Mouse (Mus musculus) erythroblast, embryonic 14.5 days (primary cell): Measurements from ENCODE around the gene Akt3.

ENCODE experiments used
- GATA1 ChIP-seq: IDR thresholded peaks from 2 replicates; pipeline ENCODE4 v1.6.1; 2012; ENCODE audit warnings: low read length, inconsistent platforms, mixed read lengths
- TAL1 ChIP-seq: IDR thresholded peaks from 3 replicates; pipeline ENCODE4 v1.6.1; 2012; ENCODE audit warnings: low read length, inconsistent platforms, mixed read lengths

GRCm38 (mm10) chr1:177014921-177015439, 243.0 kb downstream of the Akt3 start:
- TF ChIP-seq TAL1 = no peak
- no peak for TF ChIP-seq GATA1
